Mouse (Mus musculus) spleen, adult 2 months (tissue): ENCODE data around the gene Slc22a18. TPM values are rescaled to one million over a fixed set of nuclear protein-coding genes. Genes with fewer than 3 reads are reported as not detected.
"Not testable (repeated sequence)": the region's sequence is repeated elsewhere in the genome, so short reads cannot be mapped to it uniquely, and the experiment has no call there.

Source experiments
- DNase-seq, 2 experiments: peaks; one replicate each; pipeline versions ENCODE4 v3.0.0 to v3.0.0-alpha.2; 2012 to 2021; ENCODE audit warnings: low spot score in 2 of 2, low read depth in 1 of 2
- H3K27ac ChIP-seq: fragments of 200-500 bp; 2 replicates; pipeline ENCODE4 v1.5.1; 2012; ENCODE audit warnings: low read length, inconsistent platforms; ENCODE audit not compliant: insufficient read depth
- H3K27me3 ChIP-seq: fragments of 200-500 bp; 2 replicates; pipeline ENCODE4 v1.6.1; 2012; ENCODE audit warnings: mild to moderate bottlenecking, moderate library complexity, low read length, inconsistent platforms; ENCODE audit not compliant: control insufficient read depth, insufficient read depth
- H3K36me3 ChIP-seq: fragments of 200-500 bp; 2 replicates; pipeline ENCODE4 v1.6.1; 2012; ENCODE audit warnings: mild to moderate bottlenecking, low read length, inconsistent platforms; ENCODE audit not compliant: control insufficient read depth, insufficient read depth
- H3K4me1 ChIP-seq: fragments of 200-500 bp; 2 replicates; pipeline ENCODE4 v1.6.1; 2011; ENCODE audit warnings: inconsistent platforms; ENCODE audit not compliant: control insufficient read depth, insufficient read depth, insufficient read length
- H3K4me3 ChIP-seq: fragments of 200-500 bp; 2 replicates; pipeline ENCODE4 v1.5.1; 2011; ENCODE audit warnings: mild to moderate bottlenecking, inconsistent platforms; ENCODE audit not compliant: insufficient read depth, insufficient read length; ENCODE audit errors: extremely low read depth
- CTCF ChIP-seq: fragments of 200-500 bp; IDR thresholded peaks from 2 replicates; pipeline ENCODE4 v1.5.1; 2011; ENCODE audit warnings: mild to moderate bottlenecking, inconsistent platforms; ENCODE audit not compliant: insufficient read depth, insufficient read length, insufficient replicate concordance; ENCODE audit errors: extremely low read depth
- POLR2A ChIP-seq: fragments of 200-500 bp; IDR thresholded peaks from 2 replicates; pipeline ENCODE4 v1.6.1; 2011; ENCODE audit warnings: low read depth, low read length, inconsistent platforms
- WGBS: fragments of 180-500 bp; shearing (Covaris S2); methylation state at CpG from one replicate; pipeline ENCODE4 v1.1.7; 2018; 5-methylcytosine and 5-hydroxymethylcytosine counted together
- polyA plus RNA-seq: library from polyadenylated mRNA; depleted of rRNA; stranded (reverse); fragments of >200 nt; gene quantifications from 2 replicates; pipeline ENCODE4 v1.2.3, GENCODE M21; 2012

The Slc22a18 gene
- polyA plus RNA-seq, 1 experiment: 1.7 TPM

DNA sequence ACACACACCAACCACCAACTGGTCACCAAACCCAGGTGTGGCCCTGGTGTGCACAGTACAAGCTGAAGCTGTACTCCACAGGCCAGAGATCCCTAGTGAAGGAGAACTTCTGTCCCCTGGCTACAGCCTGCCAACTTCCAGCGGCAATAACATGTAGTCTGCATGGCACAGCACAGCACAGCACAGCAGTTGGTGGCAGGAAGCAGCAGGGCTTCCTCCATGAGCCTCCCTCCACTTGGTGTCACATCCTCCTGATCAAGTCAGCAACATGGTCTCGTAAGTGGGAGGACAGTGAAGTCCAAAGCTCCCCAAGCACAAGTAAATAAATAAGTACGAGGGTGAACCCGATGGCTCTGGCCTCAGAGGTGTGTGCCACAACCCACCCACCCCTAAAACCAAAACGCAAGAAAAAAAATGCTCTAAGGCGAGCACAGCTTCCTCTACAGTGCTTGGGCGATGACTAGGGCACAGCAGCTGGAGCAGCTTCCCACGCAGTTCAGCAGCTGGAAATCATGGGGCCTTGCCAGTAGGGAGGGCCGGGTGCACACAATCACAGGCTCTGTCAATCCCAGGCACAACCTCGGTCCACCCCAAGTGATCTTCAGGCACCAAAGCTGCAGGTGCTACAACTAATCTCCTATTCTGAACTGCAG is 40.4 kb downstream of the Slc22a18 start:
- Histone ChIP-seq H3K27me3 (no peaks in the 10 kb centered on the region), H3K36me3 (peaks cover 30% of the 10 kb centered on the region), H3K27ac (no peak overlapping the region), H3K4me3 (no peak overlapping the region), H3K4me1 (no peaks in the 10 kb centered on the region)
- 39% methylated on average over 10 of the region's 10 CpGs for WGBS
- no peak for DNase-seq
- TF ChIP-seq POLR2A (no peak), CTCF (no peak)

DNA sequence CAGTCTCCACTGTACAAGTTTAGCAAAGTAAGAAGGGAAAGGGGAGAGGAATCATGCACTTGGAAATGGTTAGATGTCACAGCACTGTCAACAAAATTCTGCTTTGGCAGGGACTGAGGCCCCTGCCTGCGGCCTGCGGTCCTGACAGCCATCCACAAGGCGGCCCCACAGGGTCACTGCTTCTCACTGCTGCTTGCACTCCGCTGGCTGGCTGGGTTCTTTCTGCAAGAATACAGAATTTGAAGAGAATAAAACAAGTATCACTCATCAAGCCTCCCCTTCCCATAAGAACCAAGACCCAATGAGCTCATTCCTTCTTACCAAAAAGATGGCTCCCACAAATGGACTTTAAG is 40.9 kb downstream of the Slc22a18 start:
- DNase-seq: no peak
- peaks cover 34% of the 10 kb centered on the region for H3K36me3 ChIP-seq
- H3K27ac ChIP-seq: no peak overlapping the region
- 94% methylated on average over 4 of the region's 4 CpGs for WGBS
- H3K4me3 ChIP-seq: no peak overlapping the region
- H3K4me1 ChIP-seq: no peaks in the 10 kb centered on the region
- H3K27me3 ChIP-seq: no peaks in the 10 kb centered on the region
- TF ChIP-seq CTCF (no peak), POLR2A (no peak)

DNA sequence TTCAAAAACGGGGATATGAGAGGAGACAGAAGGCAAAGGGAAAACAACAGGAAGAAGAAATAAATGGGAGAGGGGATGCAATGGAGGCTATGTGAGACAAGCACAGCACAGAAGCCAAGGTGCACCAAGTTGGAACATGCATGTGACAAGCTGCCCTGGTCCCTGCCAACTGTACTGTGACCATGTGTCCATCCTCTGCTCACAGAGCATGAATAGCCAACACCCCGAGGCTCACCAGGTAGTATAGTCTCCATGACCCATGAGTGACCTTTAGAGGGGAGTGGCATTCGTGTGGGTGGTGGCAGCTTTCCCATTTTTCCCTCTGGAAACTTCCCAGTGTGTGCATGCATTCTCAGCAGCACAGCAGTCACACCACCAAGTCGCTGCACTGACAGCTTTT is 45.8 kb downstream of the Slc22a18 start:
- 82% methylated on average over 4 of the region's 4 CpGs for WGBS
- no peaks in the 10 kb centered on the region for H3K27me3 ChIP-seq
- no peak overlapping the region for H3K27ac ChIP-seq
- H3K4me3 ChIP-seq: no peak overlapping the region
- peaks cover 62% of the 10 kb centered on the region for H3K36me3 ChIP-seq
- H3K4me1 ChIP-seq: no peaks in the 10 kb centered on the region
- no peak for DNase-seq
- TF ChIP-seq CTCF: no peak
- no peak for TF ChIP-seq POLR2A

DNA sequence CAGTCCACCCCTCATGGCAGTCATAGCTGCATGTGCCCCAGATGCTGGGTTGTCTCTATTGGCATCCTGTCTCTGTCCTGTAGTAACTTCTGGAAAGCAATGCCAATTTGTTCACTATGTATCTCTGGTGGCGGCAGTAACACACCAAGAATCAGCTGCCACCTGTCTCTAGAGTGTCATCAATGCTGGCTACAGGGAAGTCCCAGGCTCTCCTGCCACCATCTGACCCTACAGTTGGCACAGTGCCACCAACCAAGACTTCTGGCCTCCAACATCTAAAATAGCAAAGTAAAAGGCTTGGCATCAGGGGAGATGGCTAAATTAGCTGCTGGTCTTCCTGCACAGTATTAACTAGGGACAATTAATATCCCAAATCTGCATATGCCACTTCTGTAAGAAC is 58.9 kb downstream of the Slc22a18 start:
- TF ChIP-seq POLR2A (no peak), CTCF (no peak)
- Histone ChIP-seq H3K27me3 (no peaks in the 10 kb centered on the region), H3K27ac (no peak overlapping the region), H3K4me1 (no peaks in the 10 kb centered on the region), H3K36me3 (peaks cover 63% of the 10 kb centered on the region), H3K4me3 (no peak overlapping the region)
- 82% methylated on average over 1 of the region's 1 CpGs for WGBS
- DNase-seq: no peak

DNA sequence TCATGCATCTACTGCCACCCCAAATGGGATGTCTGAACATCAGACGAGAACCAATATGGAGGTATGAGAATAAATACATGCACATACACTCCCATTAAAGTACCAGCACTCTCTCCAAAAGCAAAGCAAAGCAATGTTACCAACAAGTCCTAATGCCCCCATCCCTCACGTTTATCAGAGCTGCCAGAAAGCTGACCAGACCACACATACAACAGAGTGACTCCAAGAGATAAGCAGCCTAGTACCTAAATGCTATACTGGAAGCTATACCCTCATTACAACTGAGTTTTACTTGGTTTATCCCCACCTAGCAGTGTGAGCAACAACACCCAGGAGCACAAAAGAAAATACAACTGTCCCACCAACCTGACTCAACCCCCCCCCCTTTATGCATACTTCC is 59.7 kb downstream of the Slc22a18 start:
- no peak for DNase-seq
- no peak for TF ChIP-seq CTCF
- TF ChIP-seq POLR2A: no peak
- H3K27ac ChIP-seq: no peak overlapping the region

DNA sequence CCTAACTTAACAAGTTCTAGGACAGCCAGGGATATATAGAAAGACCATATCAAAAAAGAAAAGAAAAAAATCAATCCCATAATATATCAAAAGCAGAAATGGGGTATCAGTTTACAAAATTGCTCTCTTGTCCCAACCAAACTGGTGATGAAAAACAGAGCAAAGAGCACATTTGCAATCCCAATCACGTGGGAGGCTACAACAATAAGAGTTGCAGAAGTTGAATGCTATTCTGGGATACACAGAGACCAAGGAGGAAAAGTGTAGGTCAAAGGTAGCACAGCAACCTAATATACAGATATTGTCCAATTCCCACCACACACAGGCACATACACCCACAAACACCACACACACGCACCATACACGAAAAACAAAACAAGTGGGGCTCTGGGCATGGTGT is 62.7 kb downstream of the Slc22a18 start:
- peaks cover 53% of the 10 kb centered on the region for H3K36me3 ChIP-seq
- WGBS: 89% methylated on average over 3 of the region's 3 CpGs
- H3K27ac ChIP-seq: no peak overlapping the region
- H3K4me1 ChIP-seq: no peaks in the 10 kb centered on the region
- DNase-seq: no peak
- TF ChIP-seq CTCF (no peak), POLR2A (no peak)
- no peaks in the 10 kb centered on the region for H3K27me3 ChIP-seq
- H3K4me3 ChIP-seq: no peak overlapping the region

More for the DNA sequence above, 59.7 kb downstream of the Slc22a18 start:
- Histone ChIP-seq H3K4me1 (no peaks in the 10 kb centered on the region), H3K27me3 (no peaks in the 10 kb centered on the region), H3K4me3 (no peak overlapping the region), H3K36me3 (peaks cover 64% of the 10 kb centered on the region)
- 76% methylated on average over 2 of the region's 2 CpGs for WGBS

DNA sequence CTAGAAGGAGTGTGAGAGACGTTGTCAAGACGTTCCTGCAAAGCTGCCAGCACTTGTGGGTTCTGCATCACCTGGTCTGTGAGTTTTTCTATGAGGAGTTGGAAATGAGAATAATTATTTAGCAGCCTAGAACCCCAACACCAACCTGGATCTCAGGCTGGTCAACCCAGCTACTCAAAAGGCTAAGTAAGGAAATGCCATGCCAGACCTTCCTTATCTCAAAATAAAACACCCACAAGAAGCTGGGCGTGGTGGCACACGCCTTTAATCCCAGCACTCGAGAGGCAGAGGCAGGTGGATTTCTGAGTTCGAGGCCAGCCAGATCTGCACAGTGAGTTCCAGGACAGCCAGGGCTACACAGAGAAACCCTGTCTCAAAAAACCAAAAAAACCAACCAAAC is 64.7 kb downstream of the Slc22a18 start:
- not testable (repeated sequence) for DNase-seq, H3K4me1 ChIP-seq, H3K27ac ChIP-seq, H3K27me3 ChIP-seq, H3K4me3 ChIP-seq
- peaks cover 43% of the 10 kb centered on the region for H3K36me3 ChIP-seq
- WGBS: 82% methylated on average over 6 of the region's 6 CpGs

DNA sequence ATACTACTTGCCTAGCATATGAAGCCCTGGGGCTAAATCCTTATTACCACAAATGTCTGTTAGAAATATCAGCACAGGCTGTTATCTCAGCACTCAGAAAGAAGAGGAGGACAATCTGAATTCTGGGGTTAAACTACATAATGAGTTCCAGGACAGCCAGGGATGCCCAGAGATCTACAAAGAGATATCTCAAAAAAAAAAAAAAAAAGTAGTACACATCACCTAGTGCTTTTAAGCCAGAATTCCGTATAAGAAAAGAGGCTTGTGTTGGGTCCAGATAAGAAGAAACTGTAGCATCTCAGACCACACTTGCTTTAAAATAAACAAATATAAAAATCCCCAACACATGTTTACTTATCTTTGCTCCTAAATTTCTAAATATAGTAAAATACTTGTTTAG is 65.1 kb downstream of the Slc22a18 start:
- 92% methylated on average over 1 of the region's 1 CpGs for WGBS
- DNase-seq: no peak
- Histone ChIP-seq H3K4me1 (peaks cover 6% of the 10 kb centered on the region), H3K27me3 (no peaks in the 10 kb centered on the region), H3K36me3 (peaks cover 39% of the 10 kb centered on the region), H3K27ac (no peak overlapping the region), H3K4me3 (no peak overlapping the region)
- TF ChIP-seq POLR2A: no peak
- no peak for TF ChIP-seq CTCF
